Mouse (Mus musculus): ENCODE data around the gene Nlk.
"Not testable (repeated sequence)": the region's sequence is repeated elsewhere in the genome, so short reads cannot be mapped to it uniquely, and the experiment has no call there.

Nlk gene

GRCm38 (mm10) chr11:78681058-78681457, 16.1 kb downstream of the Nlk start:
- no peak for DNase-seq

GRCm38 (mm10) chr11:78678761-78679160, 18.4 kb downstream of the Nlk start:
- DNase-seq = no peak

GRCm38 (mm10) chr11:78668647-78669046, 28.5 kb downstream of the Nlk start:
- no peak for DNase-seq

GRCm38 (mm10) chr11:78664853-78665252, 32.3 kb downstream of the Nlk start:
- DNase-seq = no peak

GRCm38 (mm10) chr11:78663916-78664315, 33.3 kb downstream of the Nlk start:
- DNase-seq = peak in 1 of 2 experiments; percentile 35

GRCm38 (mm10) chr11:78649143-78649542, 48.0 kb downstream of the Nlk start:
- no peak for DNase-seq

- not testable (repeated sequence) for DNase-seq
Measured at GRCm38 (mm10) chr11:78648405-78648804, 48.8 kb downstream of the Nlk start.

- DNase-seq = no peak
Measured at GRCm38 (mm10) chr11:78643746-78644145, 53.4 kb downstream of the Nlk start.

GRCm38 (mm10) chr11:78642151-78642550, 55.0 kb downstream of the Nlk start:
- no peak for DNase-seq

- no peak for DNase-seq
Measured at GRCm38 (mm10) chr11:78641088-78641487, 56.1 kb downstream of the Nlk start.

GRCm38 (mm10) chr11:78632782-78633181, 64.4 kb downstream of the Nlk start:
- DNase-seq = no peak

- no peak for DNase-seq
Measured at GRCm38 (mm10) chr11:78628871-78629270, 68.3 kb downstream of the Nlk start.

- DNase-seq = peak in 1 of 2 experiments; percentile 43
Measured at GRCm38 (mm10) chr11:78624377-78624776, 72.8 kb downstream of the Nlk start.

GRCm38 (mm10) chr11:78621926-78622325, 75.2 kb downstream of the Nlk start:
- no peak for DNase-seq

GRCm38 (mm10) chr11:78620179-78620578, 77.0 kb downstream of the Nlk start:
- DNase-seq = no peak

- DNase-seq = no peak
Measured at GRCm38 (mm10) chr11:78611273-78611672, 85.9 kb downstream of the Nlk start.

- no peak for DNase-seq
Measured at GRCm38 (mm10) chr11:78609657-78610056, 87.5 kb downstream of the Nlk start.

- no peak for DNase-seq
Measured at GRCm38 (mm10) chr11:78604826-78605225, 92.3 kb downstream of the Nlk start.

- no peak for DNase-seq
Measured at GRCm38 (mm10) chr11:78602781-78603180, 94.4 kb downstream of the Nlk start.

GRCm38 (mm10) chr11:78600926-78601590, 96.1 kb downstream of the Nlk start:
- DNase-seq = no peak

- no peak for DNase-seq
Measured at GRCm38 (mm10) chr11:78600496-78600895, 96.7 kb downstream of the Nlk start.

GRCm38 (mm10) chr11:78600051-78600450, 97.1 kb downstream of the Nlk start:
- DNase-seq = peak; percentile 17 to 52

- DNase-seq = no peak
Measured at GRCm38 (mm10) chr11:78598763-78599415, 98.3 kb downstream of the Nlk start.

- DNase-seq = no peak
Measured at GRCm38 (mm10) chr11:78596750-78597149, 100.4 kb downstream of the Nlk start.

- no peak for DNase-seq
Measured at GRCm38 (mm10) chr11:78595773-78596172, 101.4 kb downstream of the Nlk start.

All from kidney, postnatal 25 days (tissue).